Mouse (Mus musculus) hindbrain, postnatal 0 days (tissue): ENCODE measurements around the gene Cyp2d10. TPM values are rescaled to one million over a fixed set of nuclear protein-coding genes. Genes with fewer than 3 reads are reported as not detected.
"Not testable (repeated sequence)": the region's sequence is repeated elsewhere in the genome, so short reads cannot be mapped to it uniquely, and the experiment has no call there.

Source experiments
- ATAC-seq: fragments of 200-750 bp; cut with Nextera tagmentation; 2 replicates; pipeline ENCODE4 v1.8.0; 2017; ENCODE audit warnings: mild to moderate bottlenecking, moderate TSS enrichment, moderate library complexity
- DNase-seq: peaks from one replicate; pipeline ENCODE4 v3.0.0-alpha.2; 2015; ENCODE audit warnings: low spot score
- H3K27ac ChIP-seq: fragments of 300-500 bp; sonication (generic); 2 replicates; pipeline ENCODE4 v1.5.1; 2014; ENCODE audit warnings: mild to moderate bottlenecking
- H3K27me3 ChIP-seq: fragments of 300-500 bp; sonication (generic); 2 replicates; pipeline ENCODE4 v1.6.1; 2014; ENCODE audit warnings: low read length, mixed read lengths; ENCODE audit not compliant: insufficient read depth
- H3K36me3 ChIP-seq: fragments of 300-500 bp; sonication (generic); 2 replicates; pipeline ENCODE4 v1.6.1; 2014; ENCODE audit warnings: low read length, mixed read lengths; ENCODE audit not compliant: insufficient read depth
- H3K4me1 ChIP-seq: fragments of 300-500 bp; sonication (generic); 2 replicates; pipeline ENCODE4 v1.6.1; 2014; ENCODE audit warnings: antibody characterized with exemption, low read length, mixed read lengths; ENCODE audit not compliant: insufficient read depth
- H3K4me2 ChIP-seq: fragments of 300-500 bp; sonication (generic); 2 replicates; pipeline ENCODE4 v1.6.1; 2014; ENCODE audit warnings: low read depth, mild to moderate bottlenecking, low read length, moderate library complexity, mixed read lengths
- H3K4me3 ChIP-seq: fragments of 300-500 bp; sonication (generic); 2 replicates; pipeline ENCODE4 v1.5.1; 2014; ENCODE audit warnings: low read length
- H3K9ac ChIP-seq: fragments of 300-500 bp; sonication (generic); replicated peaks from 2 replicates; pipeline ENCODE4 v1.6.1; 2014; ENCODE audit warnings: mild to moderate bottlenecking, low read length, moderate library complexity, mixed read lengths
- H3K9me3 ChIP-seq: fragments of 300-500 bp; sonication (generic); 2 replicates; pipeline ENCODE4 v1.6.1; 2016; ENCODE audit warnings: low read length, mixed read lengths
- CTCF ChIP-seq: IDR thresholded peaks from 2 replicates; pipeline ENCODE4 v1.5.1; 2016; ENCODE audit warnings: antibody characterized with exemption, control low read depth, low read depth
- WGBS: fragments of 180-500 bp; shearing (Covaris S2); extraction: QIAGEN DNeasy Blood & Tissue Kit; methylation state at CpG from one replicate; pipeline ENCODE4 v1.1.7; 2014; 5-methylcytosine and 5-hydroxymethylcytosine counted together
- polyA plus RNA-seq: library from polyadenylated mRNA; unstranded; fragments of >200 nt; fragmentation: Nextera tagmentation; extraction: Ambion mirVana; gene quantifications from 2 replicates; pipeline ENCODE4 v1.2.1, GENCODE M21; 2015
- total RNA-seq: library from RNA; depleted of rRNA; stranded (reverse); fragments of >200 nt; gene quantifications from 2 replicates; pipeline ENCODE4 v1.2.3, GENCODE M21; 2014

The Cyp2d10 gene
- total and polyA plus RNA-seq, 2 experiments from 2014 or later, result not detected

GRCm38 (mm10) chr15:82376393-82377138 lies 30.4 kb downstream of the Cyp2d10 start:
- WGBS, result 38% methylated on average over 17 of the region's 17 CpGs
- no peaks in the 10 kb centered on the region for H3K9me3 ChIP-seq
- H3K4me1 ChIP-seq, result peaks cover 3% of the 10 kb centered on the region; the same call in 1 of the 2 replicates
- H3K27ac ChIP-seq, result peak overlapping the region; percentile 42; the same call in 1 of the 2 replicates
- H3K36me3 ChIP-seq, result no peaks in the 10 kb centered on the region
- peak; percentile 54; the same call in 1 of the 2 replicates for ATAC-seq
- peak; percentile 50 for DNase-seq
- no peak overlapping the region for H3K4me3 ChIP-seq
- no peak for TF ChIP-seq CTCF
- no peak overlapping the region for H3K4me2 ChIP-seq
- H3K27me3 ChIP-seq, result no peaks in the 10 kb centered on the region
- H3K9ac ChIP-seq, result no peak overlapping the region

DNA sequence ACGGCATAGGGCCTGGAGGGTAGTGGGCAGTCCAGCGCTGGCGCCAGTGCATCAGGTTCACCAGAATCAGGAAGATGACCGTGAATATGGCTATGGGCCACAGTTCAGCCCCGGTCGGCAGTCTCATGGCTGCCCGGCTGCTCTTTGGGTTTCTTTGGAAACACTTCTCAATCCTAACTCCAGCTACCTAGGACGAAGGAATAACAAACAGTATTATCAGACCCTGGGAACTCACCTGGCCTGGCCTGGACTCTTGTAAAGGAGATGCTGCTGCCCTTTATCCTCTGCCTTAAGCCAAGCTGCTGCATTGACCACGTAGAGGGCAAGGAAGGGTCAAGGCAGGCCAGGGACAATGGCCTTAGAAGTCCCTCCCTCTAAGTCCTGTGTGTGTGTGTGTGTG lies 31.1 kb downstream of the Cyp2d10 start:
- no peaks in the 10 kb centered on the region for H3K9me3 ChIP-seq
- no peak overlapping the region for H3K4me2 ChIP-seq
- H3K9ac ChIP-seq, result no peak overlapping the region
- no peaks in the 10 kb centered on the region for H3K27me3 ChIP-seq
- TF ChIP-seq CTCF, result no peak
- H3K4me3 ChIP-seq, result no peak overlapping the region
- H3K36me3 ChIP-seq, result no peaks in the 10 kb centered on the region
- no peak for DNase-seq
- no peak for ATAC-seq
- 88% methylated on average over 9 of the region's 9 CpGs for WGBS
- H3K27ac ChIP-seq, result no peak overlapping the region
- H3K4me1 ChIP-seq, result peaks cover 3% of the 10 kb centered on the region; the same call in 1 of the 2 replicates

- Histone ChIP-seq H3K9ac (no peak overlapping the region), H3K27me3 (no peaks in the 10 kb centered on the region), H3K4me2 (no peak overlapping the region), H3K9me3 (no peaks in the 10 kb centered on the region), H3K36me3 (no peaks in the 10 kb centered on the region), H3K4me1 (no peaks in the 10 kb centered on the region; the same call in 1 of the 2 replicates), H3K27ac (no peak overlapping the region), H3K4me3 (no peak overlapping the region)
- DNase-seq, result no peak
- 66% methylated on average over 5 of the region's 5 CpGs for WGBS
- ATAC-seq, result no peak
- no peak for TF ChIP-seq CTCF
Observed at GRCm38 (mm10) chr15:82374437-82374836, 32.6 kb downstream of the Cyp2d10 start.

DNA sequence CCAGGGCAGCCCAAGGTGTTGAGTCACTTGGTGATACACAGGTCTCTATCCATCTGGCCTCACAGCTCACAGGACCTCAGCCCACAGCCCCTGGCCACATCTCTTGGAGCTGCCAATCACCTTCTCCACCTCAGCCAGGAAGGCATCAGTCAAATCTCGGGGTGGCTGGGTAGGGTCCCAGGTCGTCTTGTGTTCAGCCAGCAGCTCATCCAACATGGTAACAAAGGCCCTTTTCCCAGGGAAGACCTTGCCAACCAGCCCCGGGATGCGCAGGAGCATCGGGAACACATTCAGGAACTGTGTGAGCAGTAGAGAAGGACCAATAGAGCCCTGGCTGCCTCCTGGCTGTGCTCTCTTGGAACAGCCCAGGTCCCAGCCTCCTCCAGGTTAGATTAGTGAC lies 34.0 kb downstream of the Cyp2d10 start:
- H3K27ac ChIP-seq, result no peak overlapping the region
- no peak overlapping the region for H3K4me2 ChIP-seq
- H3K9ac ChIP-seq, result no peak overlapping the region
- no peaks in the 10 kb centered on the region for H3K9me3 ChIP-seq
- no peaks in the 10 kb centered on the region for H3K27me3 ChIP-seq
- no peak for ATAC-seq
- WGBS, result 83% methylated on average over 5 of the region's 5 CpGs
- DNase-seq, result no peak
- no peaks in the 10 kb centered on the region; the same call in 1 of the 2 replicates for H3K4me1 ChIP-seq
- no peaks in the 10 kb centered on the region for H3K36me3 ChIP-seq
- H3K4me3 ChIP-seq, result no peak overlapping the region
- TF ChIP-seq CTCF, result no peak

- DNase-seq, result no peak
- H3K4me2 ChIP-seq, result no peak overlapping the region
- no peaks in the 10 kb centered on the region for H3K9me3 ChIP-seq
- no peak for TF ChIP-seq CTCF
- no peaks in the 10 kb centered on the region for H3K36me3 ChIP-seq
- no peak for ATAC-seq
- no peak overlapping the region for H3K9ac ChIP-seq
- H3K4me1 ChIP-seq, result no peaks in the 10 kb centered on the region; the same call in 1 of the 2 replicates
- no peaks in the 10 kb centered on the region for H3K27me3 ChIP-seq
- no peak overlapping the region for H3K27ac ChIP-seq
- H3K4me3 ChIP-seq, result no peak overlapping the region
- 92% methylated on average over 6 of the region's 6 CpGs for WGBS
Observed at GRCm38 (mm10) chr15:82372446-82372845, 34.5 kb downstream of the Cyp2d10 start.

DNA sequence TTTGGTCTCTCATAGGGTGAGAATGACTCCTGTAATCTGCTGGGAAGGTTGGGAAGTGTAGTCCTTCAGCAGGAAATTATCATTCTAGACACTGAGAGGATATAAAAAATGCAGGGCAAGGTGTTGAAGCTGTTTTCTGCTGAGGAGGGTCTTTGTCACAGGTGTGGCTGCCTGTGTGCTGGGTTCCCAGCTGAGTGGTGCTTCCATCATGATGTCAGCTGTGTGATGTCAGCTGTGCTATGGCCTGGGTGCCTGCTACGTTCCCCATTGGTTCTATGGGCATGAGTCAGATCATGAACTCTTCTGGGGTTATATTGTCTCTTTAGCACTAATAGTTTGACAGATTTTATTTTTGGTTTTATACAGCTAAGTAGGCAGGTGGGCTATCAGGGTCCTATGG lies 38.1 kb downstream of the Cyp2d10 start:
- TF ChIP-seq CTCF, result no peak
- DNase-seq, result no peak
- no peak overlapping the region for H3K4me3 ChIP-seq
- H3K9ac ChIP-seq, result no peak overlapping the region
- no peaks in the 10 kb centered on the region for H3K9me3 ChIP-seq
- no peaks in the 10 kb centered on the region for H3K27me3 ChIP-seq
- ATAC-seq, result no peak
- H3K4me2 ChIP-seq, result no peak overlapping the region
- H3K27ac ChIP-seq, result no peak overlapping the region
- H3K4me1 ChIP-seq, result no peaks in the 10 kb centered on the region
- WGBS, result 88% methylated on average over 1 of the region's 1 CpGs
- no peaks in the 10 kb centered on the region for H3K36me3 ChIP-seq

- Histone ChIP-seq H3K9ac (no peak overlapping the region), H3K36me3 (no peaks in the 10 kb centered on the region), H3K4me2 (no peak overlapping the region), H3K4me3 (no peak overlapping the region), H3K27ac (no peak overlapping the region), H3K9me3 (no peaks in the 10 kb centered on the region), H3K4me1 (no peaks in the 10 kb centered on the region), H3K27me3 (no peaks in the 10 kb centered on the region)
- no peak for TF ChIP-seq CTCF
- 92% methylated on average over 4 of the region's 4 CpGs for WGBS
- no peak for ATAC-seq
- no peak for DNase-seq
Observed at GRCm38 (mm10) chr15:82368146-82368545, 38.8 kb downstream of the Cyp2d10 start.

DNA sequence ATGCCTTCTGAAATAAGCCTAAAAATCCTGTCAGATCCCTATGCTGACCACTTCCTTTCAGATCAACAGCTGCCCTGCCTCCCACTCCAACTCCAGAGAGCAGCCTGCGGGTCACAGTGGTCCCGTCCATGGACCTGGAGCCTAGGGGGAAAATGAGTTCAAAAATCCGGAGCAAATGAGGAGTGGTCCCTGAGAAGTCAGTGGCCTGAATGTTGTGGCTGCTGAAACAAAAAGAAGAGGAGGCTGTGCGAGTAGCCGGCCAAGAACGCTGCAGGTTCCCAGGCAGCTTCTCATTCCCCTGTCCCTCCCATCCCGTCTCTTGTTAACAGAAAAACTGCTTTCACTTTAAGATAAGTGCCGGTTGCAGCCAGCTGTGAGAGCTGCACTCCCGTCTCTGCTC lies 42.4 kb downstream of the Cyp2d10 start:
- not testable (repeated sequence) for H3K9me3 ChIP-seq, H3K9ac ChIP-seq, H3K27ac ChIP-seq, H3K27me3 ChIP-seq, H3K36me3 ChIP-seq, H3K4me2 ChIP-seq, DNase-seq, ATAC-seq, H3K4me3 ChIP-seq, H3K4me1 ChIP-seq
- WGBS, result 9% methylated on average over 6 of the region's 9 CpGs

DNA sequence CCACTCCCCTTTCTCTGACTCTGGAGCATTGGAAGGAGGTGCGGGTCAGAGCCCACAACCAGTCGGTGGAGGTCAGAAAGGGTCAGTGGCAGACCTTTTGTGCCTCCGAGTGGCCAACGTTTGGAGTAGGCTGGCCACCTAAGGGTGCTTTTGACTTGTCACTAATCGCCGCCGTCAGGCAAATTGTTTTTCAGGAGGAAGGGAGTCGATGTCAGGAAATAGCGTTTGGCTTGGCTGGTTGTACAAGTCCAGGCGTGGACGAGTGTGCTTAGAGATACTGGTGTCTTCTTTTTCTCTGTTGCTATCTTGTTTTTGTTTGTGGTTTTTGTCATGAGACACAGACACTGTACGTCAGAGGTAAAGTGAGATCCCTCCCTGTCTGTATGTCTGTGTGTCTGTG lies 43.2 kb downstream of the Cyp2d10 start:
- not testable (repeated sequence) for H3K27ac ChIP-seq, ATAC-seq, H3K36me3 ChIP-seq, H3K4me1 ChIP-seq, H3K9me3 ChIP-seq, H3K27me3 ChIP-seq, DNase-seq, H3K4me2 ChIP-seq, H3K4me3 ChIP-seq, H3K9ac ChIP-seq
- WGBS, result 75% methylated on average over 7 of the region's 12 CpGs
